Mouse (Mus musculus) liver, postnatal 0 days (tissue): ENCODE measurements around the gene Cemip2. TPM values are rescaled to one million over a fixed set of nuclear protein-coding genes. Genes with fewer than 3 reads are reported as not detected.
A peak's percentile ranks its signal among the peaks of the same experiment; 100 is the strongest.

Experiments used
- ATAC-seq: fragments of 200-750 bp; cut with Nextera tagmentation; 2 replicates; pipeline ENCODE4 v1.8.0; 2017; ENCODE audit warnings: mild to moderate bottlenecking, moderate library complexity
- DNase-seq: peaks from one replicate; pipeline ENCODE4 v3.0.0-alpha.2; 2016
- H3K27ac ChIP-seq: fragments of 300-500 bp; sonication (generic); 2 replicates; pipeline ENCODE4 v1.5.1; 2014; ENCODE audit warnings: antibody characterized with exemption, moderate library complexity, mild to moderate bottlenecking, low read depth
- H3K27me3 ChIP-seq: fragments of 300-500 bp; sonication (generic); 2 replicates; pipeline ENCODE4 v1.6.1; 2014; ENCODE audit warnings: low read length, control low read depth, mixed read lengths; ENCODE audit not compliant: insufficient read depth
- H3K36me3 ChIP-seq: fragments of 300-500 bp; sonication (generic); replicated peaks from 2 replicates; pipeline ENCODE4 v1.6.1; 2014; ENCODE audit warnings: mild to moderate bottlenecking, control low read depth, low read length, moderate library complexity, mixed read lengths; ENCODE audit not compliant: insufficient read depth
- H3K4me1 ChIP-seq: fragments of 300-500 bp; sonication (generic); 2 replicates; pipeline ENCODE4 v1.6.1; 2014; ENCODE audit warnings: antibody characterized with exemption, mild to moderate bottlenecking, control low read depth; ENCODE audit not compliant: insufficient read depth
- H3K4me2 ChIP-seq: fragments of 300-500 bp; sonication (generic); 2 replicates; pipeline ENCODE4 v1.6.1; 2014; ENCODE audit warnings: low read depth, mild to moderate bottlenecking, low read length, moderate library complexity, mixed read lengths
- H3K4me3 ChIP-seq: fragments of 300-500 bp; sonication (generic); 2 replicates; pipeline ENCODE4 v1.5.1; 2014; ENCODE audit warnings: low read depth, low read length
- H3K9ac ChIP-seq: fragments of 300-500 bp; sonication (generic); replicated peaks from 2 replicates; pipeline ENCODE4 v1.6.1; 2014; ENCODE audit warnings: mild to moderate bottlenecking, moderate library complexity
- H3K9me3 ChIP-seq: fragments of 300-500 bp; sonication (generic); 2 replicates; pipeline ENCODE4 v1.6.1; 2016; ENCODE audit warnings: mild to moderate bottlenecking, control low read depth, low read length, mixed read lengths
- CTCF ChIP-seq: sonication (generic); IDR thresholded peaks from 2 replicates; pipeline ENCODE4 v1.5.1; 2016; ENCODE audit warnings: antibody characterized with exemption, low read depth
- EP300 ChIP-seq: IDR thresholded peaks from 2 replicates; pipeline ENCODE4 v1.6.1; 2016; ENCODE audit warnings: antibody characterized with exemption, low read depth, mild to moderate bottlenecking
- WGBS: fragments of 180-500 bp; shearing (Covaris S2); extraction: QIAGEN DNeasy Blood & Tissue Kit; methylation state at CpG from one replicate; pipeline ENCODE4 v1.1.7; 2014; ENCODE audit not compliant: insufficient replicate concordance; 5-methylcytosine and 5-hydroxymethylcytosine counted together
- polyA plus RNA-seq: library from polyadenylated mRNA; unstranded; fragments of >200 nt; fragmentation: Nextera tagmentation; extraction: Ambion mirVana; gene quantifications from 2 replicates; pipeline ENCODE4 v1.2.1, GENCODE M21; 2015

Gene Cemip2
- polyA plus RNA-seq, 1 experiment from 2014 or later: 6.6 TPM

DNA sequence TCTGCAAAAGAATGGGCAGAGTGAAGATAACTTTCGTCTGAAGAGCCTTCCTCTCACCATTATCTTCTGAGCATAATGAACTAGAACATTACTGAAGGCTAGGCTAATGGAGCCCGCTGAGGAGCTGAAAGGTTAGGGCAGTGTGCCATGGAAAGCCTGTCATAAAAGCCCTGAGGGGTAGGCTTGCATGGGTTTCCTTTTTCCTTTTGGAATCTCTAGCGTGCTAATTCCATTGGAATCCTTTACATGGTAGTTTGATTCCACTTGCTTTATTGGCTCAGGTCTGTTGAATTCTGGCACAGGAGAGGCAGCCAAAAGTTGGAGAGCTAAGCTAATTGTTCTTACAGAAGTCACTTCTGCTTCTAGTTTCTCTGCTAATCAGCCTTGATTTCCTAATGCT, 20.6 kb downstream of the Cemip2 start:
- H3K9ac ChIP-seq: no peak overlapping the region
- no peak overlapping the region for H3K4me2 ChIP-seq
- TF ChIP-seq CTCF: no peak
- no peak for ATAC-seq
- H3K27ac ChIP-seq: no peak overlapping the region
- H3K4me1 ChIP-seq: peaks cover 3% of the 10 kb centered on the region; the same call in 1 of the 2 replicates
- no peak for DNase-seq
- no peaks in the 10 kb centered on the region for H3K9me3 ChIP-seq
- WGBS: 73% methylated on average over 3 of the region's 3 CpGs
- H3K27me3 ChIP-seq: no peaks in the 10 kb centered on the region
- H3K4me3 ChIP-seq: no peak overlapping the region
- peaks cover 49% of the 10 kb centered on the region for H3K36me3 ChIP-seq

DNA sequence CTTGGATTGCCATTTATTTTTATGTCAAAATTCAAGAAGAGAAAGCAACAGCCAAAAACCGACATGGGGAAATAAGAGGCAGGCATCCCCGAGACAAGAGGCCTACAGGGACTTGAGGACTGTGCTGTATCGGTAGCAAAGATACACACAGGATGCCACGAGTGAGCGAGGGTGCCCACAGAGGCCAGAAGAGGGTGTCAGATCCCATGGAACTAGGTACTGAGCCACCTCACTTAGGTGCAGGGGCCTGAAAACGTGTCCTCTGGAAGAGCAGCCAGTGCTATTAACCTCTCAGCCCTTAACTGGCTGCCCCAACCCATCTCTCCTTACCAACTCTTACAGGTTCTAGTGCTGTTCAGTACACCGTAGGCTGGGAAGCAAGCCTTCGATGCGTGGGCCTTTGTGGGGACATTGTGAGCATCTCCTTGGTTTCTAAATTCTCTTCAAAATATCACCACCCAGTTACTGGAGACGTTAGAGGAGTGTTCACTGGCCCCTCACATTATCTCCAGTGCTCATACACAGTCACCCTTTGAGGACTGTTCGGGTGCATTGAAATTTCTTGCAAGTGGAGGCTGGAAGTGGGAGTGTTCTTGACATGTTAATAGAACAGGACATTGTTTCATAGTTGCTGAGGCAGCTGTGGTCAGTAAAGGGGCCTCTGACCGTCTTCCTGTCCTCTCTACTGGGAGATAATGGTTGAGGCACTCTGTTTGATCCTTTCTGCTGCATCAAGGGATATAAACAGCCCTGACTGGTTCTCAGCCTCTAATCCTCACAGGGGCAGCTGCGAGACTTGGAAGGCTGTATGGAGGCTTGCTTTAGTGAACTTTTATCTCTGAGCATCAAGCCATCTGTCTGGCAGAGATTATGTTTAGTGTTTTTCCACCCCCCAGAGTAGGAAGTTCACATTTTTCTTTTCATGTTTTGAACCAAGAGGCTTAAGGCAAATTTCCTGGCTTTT, 21.6 kb downstream of the Cemip2 start:
- Histone ChIP-seq H3K27me3 (no peaks in the 10 kb centered on the region), H3K36me3 (peaks cover 57% of the 10 kb centered on the region), H3K4me1 (peaks cover 3% of the 10 kb centered on the region; the same call in 1 of the 2 replicates), H3K4me2 (peak overlapping the region; percentile 50), H3K9ac (peak overlapping the region; percentile 21; the same call in 1 of the 2 replicates), H3K9me3 (no peaks in the 10 kb centered on the region), H3K27ac (peak overlapping the region; percentile 62), H3K4me3 (no peak overlapping the region)
- DNase-seq: no peak
- peak; percentile 67 for TF ChIP-seq EP300
- peak; percentile 30; the same call in 1 of the 2 replicates for TF ChIP-seq CTCF
- WGBS: 43% methylated on average over 13 of the region's 13 CpGs
- ATAC-seq: peak; percentile 79

DNA sequence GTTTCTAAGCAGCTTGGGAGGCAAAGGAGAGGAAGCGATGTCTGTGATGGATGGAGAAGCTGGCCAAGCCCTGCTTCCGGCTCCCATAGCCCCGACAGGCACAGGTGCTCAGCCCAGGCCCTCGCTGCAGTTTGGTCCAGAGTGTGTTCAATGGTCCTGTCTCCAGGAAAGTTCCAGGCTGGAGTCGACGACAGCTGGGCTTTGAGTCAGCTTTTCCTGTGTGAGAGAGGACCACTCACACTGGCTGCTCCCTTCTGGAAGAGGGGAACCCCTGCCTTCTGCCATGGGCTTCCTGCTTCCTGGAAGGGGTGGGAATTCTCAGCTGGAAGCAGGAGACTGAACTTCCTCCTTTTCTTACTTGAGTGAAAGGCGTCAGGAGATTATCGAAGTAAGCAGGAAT, 26.3 kb downstream of the Cemip2 start:
- Histone ChIP-seq H3K4me2 (no peak overlapping the region), H3K4me1 (peaks cover 3% of the 10 kb centered on the region; the same call in 1 of the 2 replicates), H3K9ac (no peak overlapping the region), H3K27ac (no peak overlapping the region), H3K27me3 (no peaks in the 10 kb centered on the region), H3K9me3 (no peaks in the 10 kb centered on the region), H3K4me3 (no peak overlapping the region), H3K36me3 (peaks cover 58% of the 10 kb centered on the region)
- 76% methylated on average over 8 of the region's 8 CpGs for WGBS
- TF ChIP-seq EP300: no peak
- TF ChIP-seq CTCF: no peak
- DNase-seq (no peak), ATAC-seq (no peak)

DNA sequence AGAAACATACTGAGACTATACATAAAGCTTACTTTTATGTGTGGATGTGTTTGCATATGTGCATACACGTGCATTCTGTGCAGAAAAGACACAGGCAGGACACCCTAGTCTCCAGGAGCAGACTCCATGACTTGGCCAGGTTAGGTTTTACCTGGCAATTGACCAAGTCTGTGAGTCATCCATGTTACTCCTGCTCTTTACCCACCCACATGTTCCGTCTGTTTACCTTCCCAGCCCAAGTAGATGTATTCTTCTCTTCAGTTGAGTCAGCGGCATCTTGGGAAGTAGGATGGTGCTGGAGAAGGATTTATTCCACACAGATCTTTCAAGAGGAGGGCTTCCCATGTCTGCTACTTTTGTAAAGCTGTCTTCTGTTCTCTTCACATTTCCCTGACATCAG, 27.2 kb downstream of the Cemip2 start:
- no peaks in the 10 kb centered on the region for H3K4me1 ChIP-seq
- peak; percentile 78 for ATAC-seq
- 62% methylated on average over 3 of the region's 3 CpGs for WGBS
- H3K27me3 ChIP-seq: no peaks in the 10 kb centered on the region
- no peak overlapping the region for H3K27ac ChIP-seq
- H3K9me3 ChIP-seq: no peaks in the 10 kb centered on the region
- H3K36me3 ChIP-seq: peaks cover 58% of the 10 kb centered on the region
- TF ChIP-seq EP300 (no peak), CTCF (no peak)
- H3K9ac ChIP-seq: no peak overlapping the region
- H3K4me2 ChIP-seq: no peak overlapping the region
- H3K4me3 ChIP-seq: no peak overlapping the region
- no peak for DNase-seq

DNA sequence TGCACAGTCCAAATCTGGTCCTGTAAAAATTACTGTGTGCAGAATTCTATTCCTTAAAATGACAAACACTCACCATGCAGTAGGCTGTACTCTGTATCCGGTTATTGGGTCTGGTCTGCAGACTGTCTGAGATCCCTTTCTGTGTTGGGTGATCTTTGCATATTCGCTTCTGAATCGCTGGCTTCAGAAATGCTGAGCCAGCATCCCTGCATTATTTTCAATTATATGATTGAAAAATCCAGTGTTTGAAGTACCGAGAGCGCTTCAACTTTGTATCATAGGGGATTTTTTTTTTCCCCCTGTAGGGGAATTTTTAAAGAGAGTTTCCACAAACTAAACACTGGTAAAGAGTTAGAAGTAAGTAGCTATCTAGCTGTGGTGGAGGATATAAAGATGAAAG, 32.0 kb downstream of the Cemip2 start:
- H3K36me3 ChIP-seq: peaks cover 58% of the 10 kb centered on the region
- H3K4me1 ChIP-seq: no peaks in the 10 kb centered on the region
- DNase-seq (no peak), ATAC-seq (no peak)
- H3K9ac ChIP-seq: no peak overlapping the region
- WGBS: 83% methylated on average over 5 of the region's 5 CpGs
- no peak overlapping the region for H3K4me3 ChIP-seq
- TF ChIP-seq CTCF (no peak), EP300 (no peak)
- H3K4me2 ChIP-seq: no peak overlapping the region
- H3K27ac ChIP-seq: no peak overlapping the region
- H3K9me3 ChIP-seq: no peaks in the 10 kb centered on the region
- no peaks in the 10 kb centered on the region for H3K27me3 ChIP-seq

DNA sequence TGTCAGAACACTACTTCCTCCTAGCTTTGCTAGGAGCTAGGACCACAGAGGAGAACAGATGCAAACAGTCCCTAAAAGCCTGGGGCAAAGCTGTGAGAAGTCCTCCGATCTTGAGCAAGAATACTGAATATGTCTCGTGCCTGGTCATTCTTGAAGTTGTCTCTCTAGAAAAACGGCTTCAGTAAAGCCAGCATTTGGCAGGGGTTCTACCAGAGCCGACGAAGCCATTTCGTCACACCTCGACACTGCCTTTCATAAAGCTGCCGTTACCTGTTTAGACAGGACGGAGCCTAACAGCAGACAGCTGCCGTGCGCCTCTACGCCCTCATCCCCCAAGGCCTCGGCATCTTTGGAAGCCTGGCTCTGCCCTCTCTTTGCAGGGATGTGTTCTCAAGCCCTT, 35.4 kb downstream of the Cemip2 start:
- Histone ChIP-seq H3K4me3 (no peak overlapping the region), H3K9me3 (no peaks in the 10 kb centered on the region), H3K4me2 (no peak overlapping the region), H3K27ac (peak overlapping the region; percentile 45; the same call in 1 of the 2 replicates), H3K27me3 (no peaks in the 10 kb centered on the region), H3K36me3 (peaks cover 54% of the 10 kb centered on the region), H3K9ac (no peak overlapping the region), H3K4me1 (peaks cover 6% of the 10 kb centered on the region)
- ATAC-seq (no peak), DNase-seq (no peak)
- WGBS: 82% methylated on average over 13 of the region's 13 CpGs
- TF ChIP-seq CTCF: no peak
- TF ChIP-seq EP300: no peak
